Mouse (Mus musculus) cerebellum, postnatal 10 days (tissue): Measurements from ENCODE around the gene Ccnq.
A peak's percentile ranks its signal among the peaks of the same experiment; 100 is the strongest.
"Not testable (repeated sequence)": the region's sequence is repeated elsewhere in the genome, so short reads cannot be mapped to it uniquely, and the experiment has no call there.

ENCODE experiments used
- DNase-seq, 2 experiments: peaks; one replicate each; pipeline ENCODE4 v3.0.0; 2021; ENCODE audit warnings: mixed read lengths in 2 of 2

Ccnq gene

GRCm38 (mm10) chr11:78761086-78761485 lies 9.6 kb upstream of the Ccnq start:
- no peak for DNase-seq

GRCm38 (mm10) chr11:78755299-78755698 lies 3.8 kb upstream of the Ccnq start:
- no peak for DNase-seq

GRCm38 (mm10) chr11:78754177-78754576 lies 2.6 kb upstream of the Ccnq start:
- not testable (repeated sequence) for DNase-seq

- no peak for DNase-seq
Observed at GRCm38 (mm10) chr11:78753183-78753582, 1.7 kb upstream of the Ccnq start.

- no peak for DNase-seq
Observed at GRCm38 (mm10) chr11:78751843-78752203, 294 bp upstream of the Ccnq start.

- no peak for DNase-seq
Observed at GRCm38 (mm10) chr11:78746264-78746663, 5.3 kb downstream of the Ccnq start.

GRCm38 (mm10) chr11:78745475-78745874 lies 6.1 kb downstream of the Ccnq start:
- peak; percentile 21 to 27 for DNase-seq

- DNase-seq, result no peak
Observed at GRCm38 (mm10) chr11:78742461-78742860, 9.1 kb downstream of the Ccnq start.

- no peak for DNase-seq
Observed at GRCm38 (mm10) chr11:78741958-78742357, 9.6 kb downstream of the Ccnq start.

- DNase-seq, result no peak
Observed at GRCm38 (mm10) chr11:78739361-78739760, 12.2 kb downstream of the Ccnq start.

GRCm38 (mm10) chr11:78736877-78737408 lies 14.6 kb downstream of the Ccnq start:
- DNase-seq, result no peak

- DNase-seq, result no peak
Observed at GRCm38 (mm10) chr11:78735168-78735567, 16.4 kb downstream of the Ccnq start.

GRCm38 (mm10) chr11:78732619-78733018 lies 18.9 kb downstream of the Ccnq start:
- no peak for DNase-seq

- no peak for DNase-seq
Observed at GRCm38 (mm10) chr11:78730902-78731301, 20.6 kb downstream of the Ccnq start.

- no peak for DNase-seq
Observed at GRCm38 (mm10) chr11:78728041-78728440, 23.5 kb downstream of the Ccnq start.

GRCm38 (mm10) chr11:78726366-78726765 lies 25.2 kb downstream of the Ccnq start:
- no peak for DNase-seq

- DNase-seq, result no peak
Observed at GRCm38 (mm10) chr11:78724792-78725191, 26.7 kb downstream of the Ccnq start.

GRCm38 (mm10) chr11:78721419-78721818 lies 30.1 kb downstream of the Ccnq start:
- DNase-seq, result no peak

- DNase-seq, result no peak
Observed at GRCm38 (mm10) chr11:78717655-78718054, 33.9 kb downstream of the Ccnq start.

- no peak for DNase-seq
Observed at GRCm38 (mm10) chr11:78708642-78709041, 42.9 kb downstream of the Ccnq start.

- no peak for DNase-seq
Observed at GRCm38 (mm10) chr11:78706026-78706425, 45.5 kb downstream of the Ccnq start.

GRCm38 (mm10) chr11:78703085-78703484 lies 48.4 kb downstream of the Ccnq start:
- DNase-seq, result no peak

- DNase-seq, result no peak
Observed at GRCm38 (mm10) chr11:78702319-78702718, 49.2 kb downstream of the Ccnq start.
